Comparison of ENCODE assay signal across 8 mouse cellular contexts in genomic region chr13:54503604-54504521, GRCm38 (mm10). TPM values are rescaled to one million over a fixed set of nuclear protein-coding genes. Genes with fewer than 3 reads are reported as not detected.
DNase-seq lines count a peak whose midpoint lies in the region; ATAC-seq and TF ChIP-seq lines count a peak whose summit lies in the region.

Simc1 (plus strand) TSS chr13:54503779.

- H3K36me3 ChIP-seq in forebrain, postnatal 0 days (ENCODE audit: insufficient read depth), result no peaks in the 10 kb centered on the region
- no peaks in the 10 kb centered on the region for H3K36me3 ChIP-seq in lung, postnatal 0 days (ENCODE audit: insufficient read depth, low read length)

- no peak for TF ChIP-seq EP300 in lung, postnatal 0 days (IDR thresholded peaks at IDR 0.05)

- DNase-seq in MEL-GATA-1-ER (ENCODE audit: extremely low read depth, low read depth), result peak; percentile 47
- peak; percentile 65 to 72 for DNase-seq in cerebellum, adult 18-20 months
- DNase-seq in forebrain, postnatal 0 days, result peak; percentile 73
- peak; percentile 77 to 79 for DNase-seq in heart, postnatal 36 days
- DNase-seq in layer of hippocampus, adult 9-11 months, result peak; percentile 56
- DNase-seq in lung, postnatal 0 days (ENCODE audit: low spot score), result peak; percentile 78
- DNase-seq in ovary, postnatal 10 days (ENCODE audit: low spot score), result peak; percentile 53
- peak; percentile 73 for DNase-seq in thymus, postnatal 0 days (ENCODE audit: low spot score)

- peak within 1 kb of the TSS; percentile 85 for H3K27ac ChIP-seq in forebrain, postnatal 0 days (ENCODE audit: low read depth, low read length)
- 0 out of 2 replicates have a peak within 1 kb of the TSS, but pooled peaks have one; percentile 15 for H3K27ac ChIP-seq in lung, postnatal 0 days (ENCODE audit: low read length)

- no peaks in the 10 kb centered on the region for H3K9me3 ChIP-seq in forebrain, postnatal 0 days (ENCODE audit: low read length)
- no peaks in the 10 kb centered on the region for H3K9me3 ChIP-seq in lung, postnatal 0 days (ENCODE audit: low read length)

- peak within 1 kb of the TSS; percentile 81 for H3K4me2 ChIP-seq in forebrain, postnatal 0 days (ENCODE audit: low read depth)
- peak within 1 kb of the TSS; percentile 98 for H3K4me2 ChIP-seq in lung, postnatal 0 days (replicated peaks; ENCODE audit: low read depth, low read length)

- no peaks in the 10 kb centered on the region; the same call in 1 of the 2 replicates for H3K27me3 ChIP-seq in forebrain, postnatal 0 days (ENCODE audit: insufficient read depth, low read length)
- H3K27me3 ChIP-seq in lung, postnatal 0 days (replicated peaks; ENCODE audit: insufficient read depth, low read length), result no peaks in the 10 kb centered on the region

- intact Hi-C loops in heart, postnatal 36 days (cut with DNase I), result loop anchor here (2.0 to 5.0 kb wide), 2 partner anchors 35 to 118 kb away; partner anchors contain the start of genes Faf2 and Thoc3

- peak; percentile 89 for ATAC-seq in forebrain, postnatal 0 days
- ATAC-seq in lung, postnatal 0 days, result peak; percentile 96

- peak within 1 kb of the TSS; percentile 75 for H3K4me3 ChIP-seq in forebrain, postnatal 0 days (ENCODE audit: low read depth, low read length)
- H3K4me3 ChIP-seq in lung, postnatal 0 days (ENCODE audit: low read depth, low read length), result peak within 1 kb of the TSS; percentile 59

- peaks cover 8% of the 10 kb centered on the region; the same call in 1 of the 2 replicates for H3K4me1 ChIP-seq in forebrain, postnatal 0 days (ENCODE audit: insufficient read depth)
- H3K4me1 ChIP-seq in lung, postnatal 0 days (ENCODE audit: insufficient read depth, low read depth, low read length), result peaks cover 6% of the 10 kb centered on the region; the same call in 1 of the 2 replicates

- TF ChIP-seq CTCF in forebrain, postnatal 0 days (IDR thresholded peaks at IDR 0.05; ENCODE audit: low read depth), result peak; percentile 6; the same call in 1 of the 2 replicates
- TF ChIP-seq CTCF in lung, postnatal 0 days (IDR thresholded peaks at IDR 0.05), result no peak

- H3K9ac ChIP-seq in forebrain, postnatal 0 days, result peak within 1 kb of the TSS; percentile 94
- peak within 1 kb of the TSS; percentile 38 for H3K9ac ChIP-seq in lung, postnatal 0 days (replicated peaks; ENCODE audit: low read depth)

- WGBS in forebrain, postnatal 0 days, result under 1% methylated on average over 98 of the region's 105 CpGs
- under 1% methylated on average over 73 of the region's 105 CpGs for WGBS in lung, postnatal 0 days

RNA-seq across cellular contexts. Expression of gene Simc1, which starts in this region (rescaled TPM):
- 21.2 and 21.7 TPM in 2 replicates for total RNA-seq in forebrain, postnatal 0 days (2014; rRNA removed)
- 7.4 and 9.1 TPM in 2 replicates for polyA plus RNA-seq in forebrain, postnatal 0 days (2015; fragmentation: Nextera tagmentation; extraction: Ambion mirVana)
- 1 to 10 TPM; 1.3 to 2.1 TPM for total RNA-seq in heart, postnatal 36 days (2021)
- polyA plus RNA-seq in lung, postnatal 0 days (2015; fragmentation: Nextera tagmentation; extraction: Ambion mirVana), result 2.6 and 2.8 TPM in 2 replicates
- polyA plus RNA-seq in thymus, postnatal 0 days (2015; fragmentation: Nextera tagmentation; extraction: Ambion mirVana), result 4.3 and 4.9 TPM in 2 replicates

Comparison
In these comparisons a context has a peak if more than half of its experiments do, and no peak if none do; other contexts are left out.
1. Peak in every context shown above with its lines: DNase-seq, ATAC-seq, H3K4me3 ChIP-seq and H3K27ac ChIP-seq.